Mouse (Mus musculus): ENCODE data around the gene Sfi1.

- TF ChIP-seq CTCF (IDR thresholded peaks at IDR 0.05; ENCODE audit: low read depth) (no peak), EP300 (IDR thresholded peaks at IDR 0.05; ENCODE audit: low read depth) (peak; percentile 41)
Observed at GRCm38 (mm10) chr11:3105261-3105731, 88.0 kb downstream of the Sfi1 start.
